ENCODE assay signal across 12 mouse cellular contexts in the genomic region with DNA sequence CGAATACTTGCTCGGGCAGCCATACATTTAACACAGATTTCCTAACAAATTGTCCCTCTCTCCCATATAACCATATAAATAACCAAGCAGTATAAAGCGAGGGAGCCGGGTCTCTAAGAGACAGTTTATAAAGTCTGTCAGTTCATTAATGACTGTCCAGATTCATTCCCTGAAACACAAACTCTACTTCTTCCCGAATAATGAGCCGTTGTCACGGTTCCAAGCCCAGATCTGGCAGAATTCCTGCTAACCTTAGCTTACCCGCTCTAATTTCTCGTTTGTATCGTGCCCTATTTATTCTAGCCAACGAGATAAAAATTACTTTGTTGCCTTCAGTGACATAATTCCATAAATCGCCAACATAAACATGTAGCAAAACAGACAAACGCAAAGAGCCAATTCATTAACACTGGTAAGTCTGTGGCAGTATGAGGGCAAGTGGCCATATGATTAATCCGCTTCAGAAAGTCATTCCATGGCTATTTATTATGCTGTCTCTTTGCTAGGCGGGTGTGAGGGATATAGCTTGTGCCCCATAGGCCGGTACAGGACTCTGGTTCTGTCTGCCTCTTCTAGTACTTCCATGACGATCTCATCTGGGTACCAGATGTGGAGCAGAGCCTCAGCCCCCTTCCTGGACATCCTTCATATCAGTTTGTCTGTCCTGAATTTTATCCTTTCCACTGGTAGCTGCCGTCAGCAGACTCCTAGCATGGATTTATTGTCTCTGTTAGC. TPM values are rescaled to one million over a fixed set of nuclear protein-coding genes. Genes with fewer than 3 reads are reported as not detected.
DNase-seq lines count a peak whose midpoint lies in the region; ATAC-seq and TF ChIP-seq lines count a peak whose summit lies in the region.
"Had no signal": no experiment of that assay in that cellular context is flagged by ENCODE, and none has a peak within 500 bp of the region (broad histone marks: within the 10 kb centered on the region; RNA-seq: fewer than 3 reads in every experiment).

No protein-coding gene starts in this region.

- 58% methylated on average over 18 of the region's 18 CpGs for WGBS in hindbrain, embryonic 16.5 days
- WGBS in hindbrain, embryonic 12.5 days: 81% methylated on average over 18 of the region's 18 CpGs
- WGBS in lung, embryonic 16.5 days: 56% methylated on average over 18 of the region's 18 CpGs
- 64% methylated on average over 18 of the region's 18 CpGs for WGBS in kidney, postnatal 0 days
- 96% methylated on average over 18 of the region's 18 CpGs for WGBS in thymus, adult 2 months

- no peak for TF ChIP-seq POLR2A in thymus, adult 2 months (IDR thresholded peaks at IDR 0.05; ENCODE audit: control insufficient read depth, extremely low read depth, insufficient read depth, low read length, poor library complexity)

- H3K9me3 ChIP-seq in hindbrain, embryonic 16.5 days (ENCODE audit: control insufficient read depth, low read length): no peaks in the 10 kb centered on the region
- no peaks in the 10 kb centered on the region for H3K9me3 ChIP-seq in hindbrain, embryonic 12.5 days (replicated peaks)
- H3K9me3 ChIP-seq in lung, embryonic 16.5 days (ENCODE audit: control insufficient read depth, low read length): no peaks in the 10 kb centered on the region
- H3K9me3 ChIP-seq in kidney, postnatal 0 days (replicated peaks; ENCODE audit: low read length): no peaks in the 10 kb centered on the region
- H3K9me3 ChIP-seq: embryonic facial prominence, embryonic 12.5 days; liver, embryonic 15.5 days; stomach, embryonic 15.5 days had no signal

- H3K4me2 ChIP-seq in hindbrain, embryonic 16.5 days (ENCODE audit: low read length): no peak overlapping the region
- H3K4me2 ChIP-seq in hindbrain, embryonic 12.5 days (replicated peaks): no peak overlapping the region
- no peak overlapping the region for H3K4me2 ChIP-seq in lung, embryonic 16.5 days (ENCODE audit: low read depth, low read length)
- no peak overlapping the region for H3K4me2 ChIP-seq in kidney, postnatal 0 days (ENCODE audit: low read length)
- H3K4me2 ChIP-seq: embryonic facial prominence, embryonic 12.5 days; liver, embryonic 15.5 days; stomach, embryonic 15.5 days had no signal

- peak; percentile 37 for DNase-seq in adrenal gland, postnatal 10 days
- DNase-seq in adrenal gland, postnatal 4 days (ENCODE audit: low spot score in 2 of 2): no peak
- no peak for DNase-seq in lung, postnatal 36 days
- peak; percentile 45 for DNase-seq in kidney, postnatal 0 days (ENCODE audit: low spot score)
- no peak for DNase-seq in thymus, adult 2 months

- H3K9ac ChIP-seq in hindbrain, embryonic 16.5 days (ENCODE audit: low read depth, low read length): no peak overlapping the region
- no peak overlapping the region for H3K9ac ChIP-seq in hindbrain, embryonic 12.5 days
- H3K9ac ChIP-seq in lung, embryonic 16.5 days (ENCODE audit: low read length): no peak overlapping the region
- H3K9ac ChIP-seq in kidney, postnatal 0 days (ENCODE audit: low read depth, low read length): no peak overlapping the region
- H3K9ac ChIP-seq: embryonic facial prominence, embryonic 12.5 days; liver, embryonic 15.5 days; stomach, embryonic 15.5 days had no signal

- no peak overlapping the region for H3K4me3 ChIP-seq in hindbrain, embryonic 16.5 days (ENCODE audit: low read length)
- H3K4me3 ChIP-seq in hindbrain, embryonic 12.5 days: no peak overlapping the region
- no peak overlapping the region for H3K4me3 ChIP-seq in lung, embryonic 16.5 days (ENCODE audit: low read length)
- no peak overlapping the region for H3K4me3 ChIP-seq in kidney, postnatal 0 days (replicated peaks; ENCODE audit: low read depth, low read length)
- H3K4me3 ChIP-seq in thymus, adult 2 months (ENCODE audit: control insufficient read depth, insufficient read depth, low read length): no peak overlapping the region
- H3K4me3 ChIP-seq: embryonic facial prominence, embryonic 12.5 days; liver, embryonic 15.5 days; stomach, embryonic 15.5 days had no signal

- H3K27ac ChIP-seq in hindbrain, embryonic 16.5 days (ENCODE audit: low read depth, low read length): no peak overlapping the region
- H3K27ac ChIP-seq in hindbrain, embryonic 12.5 days: no peak overlapping the region
- H3K27ac ChIP-seq in lung, embryonic 16.5 days (ENCODE audit: low read length): no peak overlapping the region
- no peak overlapping the region for H3K27ac ChIP-seq in kidney, postnatal 0 days
- H3K27ac ChIP-seq in thymus, adult 2 months (ENCODE audit: control insufficient read depth, insufficient read depth, low read length): no peak overlapping the region
- H3K27ac ChIP-seq: embryonic facial prominence, embryonic 12.5 days; liver, embryonic 15.5 days; stomach, embryonic 15.5 days had no signal

- H3K4me1 ChIP-seq in hindbrain, embryonic 16.5 days (ENCODE audit: control insufficient read depth, insufficient read depth, low read depth, low read length): no peaks in the 10 kb centered on the region; the same call in 1 of the 2 replicates
- H3K4me1 ChIP-seq in hindbrain, embryonic 12.5 days: no peaks in the 10 kb centered on the region
- peaks cover 4% of the 10 kb centered on the region for H3K4me1 ChIP-seq in lung, embryonic 16.5 days (replicated peaks; ENCODE audit: control insufficient read depth, insufficient read depth, low read length)
- no peaks in the 10 kb centered on the region for H3K4me1 ChIP-seq in kidney, postnatal 0 days (replicated peaks; ENCODE audit: insufficient read depth, low read length)
- H3K4me1 ChIP-seq in thymus, adult 2 months (replicated peaks; ENCODE audit: control insufficient read depth, insufficient read depth, low read length): no peaks in the 10 kb centered on the region
- H3K4me1 ChIP-seq: embryonic facial prominence, embryonic 12.5 days; liver, embryonic 15.5 days; stomach, embryonic 15.5 days had no signal

- H3K27me3 ChIP-seq in hindbrain, embryonic 16.5 days (replicated peaks; ENCODE audit: control insufficient read depth, insufficient read depth, low read length): no peaks in the 10 kb centered on the region
- no peaks in the 10 kb centered on the region for H3K27me3 ChIP-seq in hindbrain, embryonic 12.5 days
- H3K27me3 ChIP-seq in lung, embryonic 16.5 days (ENCODE audit: control insufficient read depth, insufficient read depth, low read depth, low read length): no peaks in the 10 kb centered on the region
- H3K27me3 ChIP-seq in kidney, postnatal 0 days (ENCODE audit: insufficient read depth, low read length): no peaks in the 10 kb centered on the region
- H3K27me3 ChIP-seq in thymus, adult 2 months (ENCODE audit: control insufficient read depth, insufficient read depth, low read length): no peaks in the 10 kb centered on the region
- H3K27me3 ChIP-seq: embryonic facial prominence, embryonic 12.5 days; liver, embryonic 15.5 days; stomach, embryonic 15.5 days had no signal

- ATAC-seq in hindbrain, embryonic 16.5 days: peak; percentile 80
- ATAC-seq in hindbrain, embryonic 12.5 days (ENCODE audit: low FRiP score): no peak
- ATAC-seq in lung, embryonic 16.5 days (ENCODE audit: low read depth): peak; percentile 70
- ATAC-seq in kidney, postnatal 0 days (replicated peaks; ENCODE audit: low FRiP score, low read depth): no peak
- ATAC-seq: intestine, postnatal 0 days had no signal

- TF ChIP-seq CTCF in kidney, postnatal 0 days (IDR thresholded peaks at IDR 0.05; ENCODE audit: low read depth): no peak
- TF ChIP-seq CTCF in thymus, adult 2 months (IDR thresholded peaks at IDR 0.05; ENCODE audit: borderline replicate concordance, control insufficient read depth, extremely low read depth, insufficient read depth, low read length, poor library complexity): no peak

- H3K36me3 ChIP-seq in hindbrain, embryonic 16.5 days (ENCODE audit: control insufficient read depth, insufficient read depth, low read length): peaks cover 12% of the 10 kb centered on the region
- peaks cover 48% of the 10 kb centered on the region for H3K36me3 ChIP-seq in hindbrain, embryonic 12.5 days
- H3K36me3 ChIP-seq in lung, embryonic 16.5 days (ENCODE audit: control insufficient read depth, insufficient read depth, low read length): peaks cover 8% of the 10 kb centered on the region; the same call in 1 of the 2 replicates
- H3K36me3 ChIP-seq in kidney, postnatal 0 days (ENCODE audit: insufficient read depth, low read length): peaks cover 21% of the 10 kb centered on the region
- H3K36me3 ChIP-seq in thymus, adult 2 months (ENCODE audit: control insufficient read depth, insufficient read depth, low read length): 0 out of 2 replicates have a peak, but pooled peaks cover 6% of the 10 kb centered on the region

RNA-seq across cellular contexts. Expression of a gene that starts 51.0 kb away (rescaled TPM):
- total RNA-seq in adrenal gland, postnatal 10 days (2021): 10 to 100 TPM; 26.0 to 36.2 TPM
- total RNA-seq in adrenal gland, postnatal 4 days (2021): 10 to 100 TPM; 41.0 to 49.2 TPM
- 42.7 and 56.4 TPM in 2 replicates for polyA plus RNA-seq in hindbrain, embryonic 16.5 days (2015; fragmentation: Nextera tagmentation; extraction: Ambion mirVana)
- 65.1 and 71.8 TPM in 2 replicates for polyA plus RNA-seq in hindbrain, embryonic 12.5 days (2016; fragmentation: Nextera tagmentation; extraction: Ambion mirVana)
- 27.2 and 32.0 TPM in 2 replicates for polyA plus RNA-seq in lung, embryonic 16.5 days (2015; fragmentation: Nextera tagmentation; extraction: Ambion mirVana)
- polyA plus RNA-seq in kidney, postnatal 0 days (2015; fragmentation: Nextera tagmentation; extraction: Ambion mirVana): 22.3 and 25.9 TPM in 2 replicates
- 19.5 and 22.0 TPM in 2 replicates for polyA plus RNA-seq in thymus, adult 2 months (2012; rRNA removed)

RNA-seq across cellular contexts. Expression of a gene that starts 51.2 kb away (rescaled TPM):
- 10 to 100 TPM; 13.8 to 15.4 TPM for total RNA-seq in adrenal gland, postnatal 10 days (2021)
- total RNA-seq in adrenal gland, postnatal 4 days (2021): 10 to 100 TPM; 18.4 to 18.8 TPM
- polyA plus RNA-seq in hindbrain, embryonic 16.5 days (2015; fragmentation: Nextera tagmentation; extraction: Ambion mirVana): 28.8 and 33.7 TPM in 2 replicates
- polyA plus RNA-seq in hindbrain, embryonic 12.5 days (2016; fragmentation: Nextera tagmentation; extraction: Ambion mirVana): 39.9 and 40.6 TPM in 2 replicates
- 32.9 and 33.0 TPM in 2 replicates for polyA plus RNA-seq in lung, embryonic 16.5 days (2015; fragmentation: Nextera tagmentation; extraction: Ambion mirVana)
- 20.8 and 22.8 TPM in 2 replicates for polyA plus RNA-seq in kidney, postnatal 0 days (2015; fragmentation: Nextera tagmentation; extraction: Ambion mirVana)
- 13.5 and 14.4 TPM in 2 replicates for polyA plus RNA-seq in thymus, adult 2 months (2012; rRNA removed)

Comparison
In these comparisons a context has a peak if more than half of its experiments do, and no peak if none do; other contexts are left out.
1. DNase-seq: peak in adrenal gland, postnatal 10 days (single experiment) and kidney, postnatal 0 days (single experiment); none in adrenal gland, postnatal 4 days (0 of 2), lung, postnatal 36 days (single experiment) and thymus, adult 2 months (single experiment).
2. ATAC-seq: peak in hindbrain, embryonic 16.5 days (single experiment) and lung, embryonic 16.5 days (single experiment); none in hindbrain, embryonic 12.5 days (single experiment) and kidney, postnatal 0 days (single experiment).